Comparison of ENCODE assay signal across 8 mouse cellular contexts in genomic region chr19:3325771-3326478, GRCm38 (mm10). TPM values are rescaled to one million over a fixed set of nuclear protein-coding genes. Genes with fewer than 3 reads are reported as not detected.
DNase-seq lines count a peak whose midpoint lies in the region; ATAC-seq and TF ChIP-seq lines count a peak whose summit lies in the region.

No protein-coding gene starts in this region.

- no peak for ATAC-seq in hindbrain, postnatal 0 days

- H3K27ac ChIP-seq in layer of hippocampus, adult 2 months = peak overlapping the region; percentile 92
- H3K27ac ChIP-seq in embryonic fibroblast, embryonic 13.5 days (ENCODE audit: insufficient read depth, low read length) = peak overlapping the region; percentile 89
- H3K27ac ChIP-seq in hindbrain, postnatal 0 days = peak overlapping the region; percentile 89

- H3K9me3 ChIP-seq in hindbrain, postnatal 0 days (ENCODE audit: low read length) = no peaks in the 10 kb centered on the region

- peaks cover 13% of the 10 kb centered on the region for H3K27me3 ChIP-seq in hindbrain, postnatal 0 days (ENCODE audit: insufficient read depth, low read length)

- no peak for TF ChIP-seq POLR2A in embryonic fibroblast, embryonic 13.5 days (IDR thresholded peaks at IDR 0.05; ENCODE audit: low read depth, low read length)

- H3K4me1 ChIP-seq in embryonic fibroblast, embryonic 13.5 days (ENCODE audit: control insufficient read depth, insufficient read depth, low read length) = peaks cover 3% of the 10 kb centered on the region
- H3K4me1 ChIP-seq in hindbrain, postnatal 0 days (ENCODE audit: insufficient read depth, low read length) = peaks cover 20% of the 10 kb centered on the region

- DNase-seq in layer of hippocampus, adult 2 months (ENCODE audit: low spot score in 2 of 2) = no peak
- DNase-seq in layer of hippocampus, adult 18-20 months (ENCODE audit: low spot score in 2 of 2) = no peak
- DNase-seq in hindbrain, postnatal 0 days (ENCODE audit: low spot score) = peak; percentile 56
- DNase-seq in lung, postnatal 10 days = peak; percentile 56
- no peak for DNase-seq in cerebellum, postnatal 25 days
- DNase-seq in T-cell, adult 2 months (ENCODE audit: low spot score) = no peak
- no peak for DNase-seq in frontal cortex, postnatal 14 days (ENCODE audit: low spot score in 2 of 2)

- peak overlapping the region; percentile 85 for H3K4me2 ChIP-seq in hindbrain, postnatal 0 days (ENCODE audit: low read depth, low read length)

- H3K9ac ChIP-seq in hindbrain, postnatal 0 days (replicated peaks; ENCODE audit: low read length) = peak overlapping the region; percentile 47; the same call in 1 of the 2 replicates

- TF ChIP-seq CTCF in layer of hippocampus, adult 2 months (conservative IDR thresholded peaks at IDR 0.05) = no peak
- TF ChIP-seq CTCF in embryonic fibroblast, embryonic 13.5 days (IDR thresholded peaks at IDR 0.05; ENCODE audit: borderline replicate concordance, insufficient read depth, low read length) = no peak
- no peak for TF ChIP-seq CTCF in hindbrain, postnatal 0 days (IDR thresholded peaks at IDR 0.05; ENCODE audit: low read depth)

- no peaks in the 10 kb centered on the region for H3K36me3 ChIP-seq in hindbrain, postnatal 0 days (ENCODE audit: insufficient read depth, low read length)

- peak overlapping the region; percentile 71 for H3K4me3 ChIP-seq in layer of hippocampus, adult 2 months
- peak overlapping the region; percentile 30 for H3K4me3 ChIP-seq in embryonic fibroblast, embryonic 13.5 days (ENCODE audit: insufficient read depth, low read length)
- peak overlapping the region; percentile 55 for H3K4me3 ChIP-seq in hindbrain, postnatal 0 days (ENCODE audit: low read length)

- WGBS in hindbrain, postnatal 0 days = 28% methylated on average over 15 of the region's 15 CpGs

RNA-seq across cellular contexts. Expression of gene Cpt1a, which starts 3.8 kb away (rescaled TPM):
- total RNA-seq in layer of hippocampus, adult 2 months (2021) = 10 to 100 TPM; 24.8 to 26.3 TPM
- total RNA-seq in layer of hippocampus, adult 18-20 months (2021) = 10 to 100 TPM; 24.3 to 24.7 TPM
- 35.2 and 38.0 TPM in 2 replicates for polyA plus RNA-seq in embryonic fibroblast, embryonic 13.5 days (2011; ENCODE audit: insufficient read length, low read depth, missing spikeins)
- 27.7 and 31.1 TPM in 2 replicates for total RNA-seq in hindbrain, postnatal 0 days (2014; rRNA removed)
- polyA plus RNA-seq in hindbrain, postnatal 0 days (2015; fragmentation: Nextera tagmentation; extraction: Ambion mirVana) = 22.3 and 22.4 TPM in 2 replicates

RNA-seq across cellular contexts. Expression of gene Ighmbp2, which starts 43.1 kb away (rescaled TPM):
- 10 to 100 TPM; 11.9 to 12.4 TPM for total RNA-seq in layer of hippocampus, adult 2 months (2021)
- total RNA-seq in layer of hippocampus, adult 18-20 months (2021) = 10 to 100 TPM in 1 of 2 experiments, 1 to 10 TPM in 1; 9.8 to 10.6 TPM
- 4.7 and 5.7 TPM in 2 replicates for polyA plus RNA-seq in embryonic fibroblast, embryonic 13.5 days (2011; ENCODE audit: insufficient read length, low read depth, missing spikeins)
- total RNA-seq in hindbrain, postnatal 0 days (2014; rRNA removed) = 10.5 and 11.5 TPM in 2 replicates
- 8.6 and 9.2 TPM in 2 replicates for polyA plus RNA-seq in hindbrain, postnatal 0 days (2015; fragmentation: Nextera tagmentation; extraction: Ambion mirVana)

RNA-seq across cellular contexts. Expression of gene Mrpl21, which starts 43.2 kb away (rescaled TPM):
- total RNA-seq in layer of hippocampus, adult 2 months (2021) = 10 to 100 TPM; 47.6 to 54.4 TPM
- total RNA-seq in layer of hippocampus, adult 18-20 months (2021) = 10 to 100 TPM; 47.2 to 58.4 TPM
- polyA plus RNA-seq in embryonic fibroblast, embryonic 13.5 days (2011; ENCODE audit: insufficient read length, low read depth, missing spikeins) = 47.9 and 54.3 TPM in 2 replicates
- total RNA-seq in hindbrain, postnatal 0 days (2014; rRNA removed) = 62.2 and 65.7 TPM in 2 replicates
- polyA plus RNA-seq in hindbrain, postnatal 0 days (2015; fragmentation: Nextera tagmentation; extraction: Ambion mirVana) = 93.8 and 105 TPM in 2 replicates

Comparison
In these comparisons a context has a peak if more than half of its experiments do, and no peak if none do; other contexts are left out.
1. DNase-seq: peak in hindbrain, postnatal 0 days (single experiment) and lung, postnatal 10 days (single experiment); none in layer of hippocampus, adult 2 months (0 of 2), layer of hippocampus, adult 18-20 months (0 of 2), cerebellum, postnatal 25 days (0 of 2), T-cell, adult 2 months (single experiment) and frontal cortex, postnatal 14 days (0 of 2).
2. Peak in every context shown above with its lines, with median percentiles within 50 percentile points of each other: H3K27ac ChIP-seq and H3K4me3 ChIP-seq.